Mouse (Mus musculus) heart, postnatal 10 days (tissue): ENCODE data around the gene Hapln4. TPM values are rescaled to one million over a fixed set of nuclear protein-coding genes. Genes with fewer than 3 reads are reported as not detected.

Source experiments
- DNase-seq, 2 experiments: peaks; one replicate each; pipeline ENCODE4 v3.0.0; 2021
- intact Hi-C: fragments of 180-260 bp; cut with DNase I; formaldehyde crosslinking; loops from one replicate; pipeline ENCODE4 v1.15.1; 2025
- total RNA-seq, 2 experiments: library from RNA; stranded (reverse); gene quantifications; 2 replicates each; pipeline ENCODE4 v1.2.3; 2021

Gene Hapln4
- total RNA-seq, 2 experiments from 2014 or later = not detected

DNA sequence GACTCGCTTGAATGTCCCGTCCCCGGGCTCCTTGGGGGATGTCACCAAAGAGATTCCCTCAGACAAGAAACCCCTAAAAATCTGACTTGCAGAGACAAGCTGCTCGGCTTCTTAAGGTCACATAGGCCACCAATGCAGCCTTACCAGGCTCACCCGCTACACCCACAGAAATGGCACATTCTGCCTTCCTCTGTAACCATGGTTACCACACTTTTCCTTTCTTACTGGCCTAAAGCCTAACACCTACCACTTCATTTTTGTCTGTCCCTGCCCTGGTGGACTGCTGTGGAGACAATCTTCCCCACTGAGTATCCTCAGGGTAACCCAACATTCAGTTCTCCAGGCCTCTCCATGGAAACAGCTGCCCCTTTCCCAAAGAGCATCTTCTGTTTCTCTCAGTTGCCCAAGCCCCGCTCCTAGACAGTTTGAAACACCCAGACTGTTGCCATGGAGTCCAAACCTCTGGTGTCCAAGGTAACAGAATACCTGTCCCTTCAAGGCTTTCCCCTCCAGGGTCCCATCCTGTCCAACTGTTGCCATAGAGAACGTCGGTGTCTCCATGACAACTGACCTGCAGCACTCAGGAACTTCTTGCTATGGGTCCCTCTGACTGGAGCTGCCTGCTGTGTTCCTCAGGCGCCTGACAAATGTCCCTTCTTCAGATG is 6.2 kb downstream of the Hapln4 start:
- no peak for DNase-seq
- intact Hi-C loops = loop anchor here (5.0 kb wide), 2 partner anchors 78 to 133 kb away; no protein-coding TSS in a partner anchor

DNA sequence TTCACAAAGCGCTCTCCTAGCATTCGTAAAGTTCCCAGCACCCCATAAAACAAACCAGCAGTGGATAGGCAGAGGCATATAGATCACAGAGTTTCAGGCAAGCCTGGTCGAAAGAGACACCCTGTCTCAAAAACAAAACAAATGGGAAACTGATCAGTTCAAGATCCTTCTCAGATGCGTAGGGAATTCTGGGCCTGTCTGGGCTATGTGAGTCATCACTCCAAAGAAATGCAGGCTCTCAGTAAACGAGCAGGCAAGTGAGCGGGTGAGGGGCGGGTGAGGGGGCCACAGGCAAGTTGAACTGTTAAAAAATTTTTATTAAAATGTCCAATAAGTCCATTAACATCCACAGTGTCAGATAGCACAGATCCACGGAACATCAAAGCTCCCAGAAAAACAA is 9.5 kb downstream of the Hapln4 start:
- intact Hi-C loops = no loop called here

DNA sequence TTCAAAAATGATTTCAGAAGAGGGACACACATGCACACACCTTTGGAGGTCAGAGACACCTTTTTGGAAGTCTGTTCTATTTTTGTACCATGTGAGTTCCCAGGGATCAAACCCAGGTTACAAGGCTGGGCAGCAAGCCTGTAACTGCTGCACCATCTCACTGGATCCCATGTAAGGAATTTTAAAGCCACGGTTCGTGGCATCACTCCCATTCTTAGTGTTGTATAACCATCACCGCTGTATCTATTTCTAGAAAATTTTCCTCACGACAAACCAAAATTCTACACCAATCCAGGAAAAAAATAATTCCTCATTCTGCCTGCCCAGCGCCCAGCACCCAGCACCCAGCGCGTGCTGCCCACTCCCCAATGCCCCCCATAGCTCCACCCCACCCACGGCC is 16.0 kb downstream of the Hapln4 start:
- intact Hi-C loops = no loop called here
- DNase-seq = no peak

More for the DNA sequence above, 9.5 kb downstream of the Hapln4 start:
- no peak for DNase-seq

DNA sequence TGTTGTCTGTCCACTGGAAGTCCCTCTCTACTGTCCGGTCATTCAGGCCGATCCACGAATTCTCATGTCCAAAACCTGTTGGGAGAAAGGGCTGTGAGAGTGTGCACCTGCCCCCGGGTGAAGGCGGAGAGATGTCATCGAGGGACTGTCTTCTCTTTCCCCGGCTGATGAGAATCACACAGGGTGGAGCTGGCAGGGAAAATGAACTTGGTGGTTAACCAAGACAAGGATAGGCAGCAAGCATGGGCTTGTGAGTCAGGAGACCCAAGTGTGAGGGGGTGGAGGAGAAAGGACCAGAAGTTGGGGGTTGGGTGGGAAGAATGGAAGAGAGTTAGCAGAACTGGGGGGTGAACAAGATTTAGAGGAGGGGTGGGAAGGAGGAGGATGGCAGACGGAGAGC is 17.0 kb downstream of the Hapln4 start:
- intact Hi-C loops = loop anchor here (5.0 kb wide), 1 partner anchor 122 kb away; no protein-coding TSS in a partner anchor

DNA sequence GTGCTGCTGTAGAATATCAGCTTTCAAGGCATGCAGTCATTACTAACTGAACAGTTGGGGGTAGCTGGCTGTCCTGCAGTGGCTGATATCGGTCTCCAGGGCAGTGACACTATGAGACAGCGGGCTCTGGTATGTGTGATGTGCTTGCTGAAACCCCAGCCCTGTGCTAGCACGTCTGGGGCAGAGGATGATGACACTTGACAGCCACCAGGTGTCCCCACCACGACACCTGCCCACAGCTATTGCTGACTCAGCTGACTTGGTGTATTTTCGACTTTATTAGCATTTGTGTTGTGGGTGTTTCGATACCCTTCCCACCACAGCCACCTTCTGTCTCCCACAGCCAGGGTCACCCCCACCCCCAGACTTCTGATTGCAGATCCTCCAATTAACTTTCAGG is 21.2 kb downstream of the Hapln4 start:
- intact Hi-C loops = loop anchor here (1.0 to 5.0 kb wide), 3 partner anchors 18 to 118 kb away; no protein-coding TSS in a partner anchor
- DNase-seq = peak; percentile 48 to 62

More for the DNA sequence above, 17.0 kb downstream of the Hapln4 start:
- no peak for DNase-seq

DNA sequence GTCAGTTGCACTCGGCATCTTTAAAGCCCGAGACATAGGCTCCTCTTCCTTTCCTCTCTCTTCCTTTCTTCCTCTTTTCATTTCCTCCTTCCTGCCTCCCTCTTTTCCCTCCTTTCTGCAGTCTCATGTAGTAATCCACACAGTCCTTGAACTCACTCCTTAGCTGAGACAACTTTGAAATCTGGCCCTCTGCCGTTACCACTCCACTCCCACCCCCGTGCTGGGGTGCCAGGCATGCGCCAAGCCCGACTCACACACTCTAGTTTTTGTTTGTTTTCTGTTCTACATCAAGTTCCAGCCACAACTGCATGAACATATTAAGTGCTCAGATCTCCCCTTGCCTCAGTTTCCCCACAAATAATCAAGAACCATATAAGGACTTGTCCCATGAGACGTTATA is 21.7 kb downstream of the Hapln4 start:
- intact Hi-C loops = loop anchor here (1.0 to 5.0 kb wide), 3 partner anchors 18 to 117 kb away; no protein-coding TSS in a partner anchor
- no peak for DNase-seq

DNA sequence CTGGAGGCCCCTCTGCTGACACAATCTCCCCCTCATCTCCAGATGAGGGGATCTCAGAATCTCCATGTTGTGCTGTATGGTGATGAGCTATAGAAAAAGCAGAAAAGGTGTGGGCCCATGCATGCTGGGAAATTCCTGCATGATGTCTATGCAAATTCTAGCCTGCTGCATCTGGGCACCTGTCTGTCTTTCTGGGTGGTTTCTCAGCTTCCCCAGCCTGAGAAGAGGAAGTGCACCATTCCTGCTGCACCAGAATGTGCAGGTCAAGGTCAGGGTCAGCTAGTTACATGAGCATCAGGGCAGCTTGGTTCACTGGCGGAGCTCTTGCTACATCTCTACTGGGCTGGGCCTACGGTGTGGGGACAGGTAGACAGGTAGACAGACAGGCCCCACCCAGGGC is 27.2 kb downstream of the Hapln4 start:
- intact Hi-C loops = no loop called here
- no peak for DNase-seq

DNA sequence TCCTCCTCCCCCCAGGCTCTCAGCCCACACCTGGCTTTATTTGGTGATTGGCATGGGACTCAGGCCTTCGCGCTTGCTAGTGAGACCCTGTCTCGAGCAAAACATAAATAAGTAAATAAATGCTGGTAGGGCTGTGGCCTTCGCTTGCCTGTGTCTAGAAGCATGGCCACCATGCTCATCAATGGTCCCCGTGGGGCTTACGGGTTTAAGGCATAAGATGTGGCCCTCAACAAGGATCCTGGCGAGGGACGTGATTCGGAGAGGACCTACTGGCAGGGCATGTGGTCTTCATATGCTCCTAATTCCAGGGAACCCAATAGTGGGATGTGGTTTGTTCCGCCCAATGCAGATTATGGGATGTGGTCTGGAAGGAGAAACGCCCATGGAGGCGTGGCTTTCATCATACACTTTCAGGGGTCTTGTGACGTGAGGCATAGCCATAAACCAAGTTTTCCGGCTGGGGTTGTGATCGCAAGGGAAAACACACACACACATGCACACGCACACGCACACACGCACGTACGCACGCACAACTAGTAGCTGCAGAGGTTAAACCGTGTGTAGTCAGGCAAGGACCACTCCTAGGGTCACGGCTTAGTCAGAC is 28.0 kb downstream of the Hapln4 start:
- DNase-seq = no peak
- intact Hi-C loops = no loop called here

DNA sequence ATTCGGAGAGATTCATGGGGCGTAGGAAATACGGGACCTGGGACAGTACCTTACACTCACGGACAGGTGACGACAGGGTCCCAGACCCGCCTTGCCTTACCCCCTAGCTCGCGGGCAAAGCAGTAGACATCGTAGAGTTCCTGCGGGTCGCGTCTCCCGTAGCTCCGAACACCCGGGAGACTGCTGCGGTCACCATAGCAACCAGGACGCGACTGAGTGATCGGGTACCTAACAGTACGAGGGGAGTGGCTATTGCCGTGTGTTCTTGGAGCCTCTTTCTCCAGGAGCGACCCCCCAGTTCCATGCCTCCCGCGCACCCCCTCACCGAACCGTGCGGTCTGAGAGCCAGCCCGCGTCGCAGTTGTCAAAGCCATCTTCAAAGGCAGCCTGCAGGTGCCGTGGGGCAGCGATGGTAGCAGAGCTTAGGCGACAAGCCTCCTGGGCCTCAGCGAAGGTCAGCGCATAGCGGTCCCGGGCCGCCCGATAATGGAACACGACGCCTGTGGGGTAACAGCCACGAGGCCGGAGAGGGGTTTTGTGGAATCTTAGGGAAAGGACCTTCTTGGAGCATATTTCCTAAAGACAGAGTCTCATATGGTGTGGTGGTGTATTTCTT is 29.3 kb downstream of the Hapln4 start:
- intact Hi-C loops = no loop called here

DNA sequence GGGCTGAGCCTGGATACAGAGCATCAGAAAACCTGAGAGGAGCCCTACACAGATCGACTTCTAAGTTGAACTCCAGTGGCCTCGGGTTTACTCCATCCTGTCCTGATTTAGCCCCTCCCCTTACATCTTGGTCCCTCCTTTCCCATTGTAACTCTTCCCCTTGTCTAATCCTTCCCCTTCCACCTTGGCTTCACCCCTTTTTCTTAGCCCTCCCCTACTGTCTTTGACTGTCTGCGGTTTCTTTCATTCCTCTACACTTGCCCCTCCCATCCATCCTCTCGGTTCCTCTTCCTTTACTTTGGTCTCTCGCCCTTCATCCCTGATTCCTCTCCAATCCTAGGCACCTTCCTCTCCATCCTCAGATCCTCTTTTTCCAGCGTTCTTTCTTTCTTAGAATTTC is 31.2 kb downstream of the Hapln4 start:
- intact Hi-C loops = no loop called here

More for the DNA sequence above, 29.3 kb downstream of the Hapln4 start:
- no peak for DNase-seq

DNA sequence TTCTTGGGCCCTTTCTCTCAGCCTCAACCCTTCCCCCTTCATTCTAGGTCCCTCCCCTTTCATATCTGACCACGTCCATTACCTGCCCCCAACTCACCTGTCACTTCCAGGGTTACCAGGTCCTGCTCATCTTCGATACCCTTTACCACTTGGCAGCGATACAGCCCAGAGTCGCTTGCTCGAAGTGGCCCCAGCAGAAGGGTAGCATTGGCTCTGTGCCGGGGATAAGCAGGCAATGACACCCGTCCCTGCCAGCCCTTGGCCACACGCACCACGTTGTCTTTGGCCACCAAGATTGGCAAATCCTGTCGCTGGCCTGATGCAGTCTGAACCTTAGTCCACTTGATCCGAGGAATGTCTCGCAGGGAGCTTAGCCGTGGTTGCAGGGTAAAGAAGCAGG is 31.6 kb downstream of the Hapln4 start:
- intact Hi-C loops = no loop called here
- no peak for DNase-seq

More for the DNA sequence above, 31.2 kb downstream of the Hapln4 start:
- DNase-seq = no peak

DNA sequence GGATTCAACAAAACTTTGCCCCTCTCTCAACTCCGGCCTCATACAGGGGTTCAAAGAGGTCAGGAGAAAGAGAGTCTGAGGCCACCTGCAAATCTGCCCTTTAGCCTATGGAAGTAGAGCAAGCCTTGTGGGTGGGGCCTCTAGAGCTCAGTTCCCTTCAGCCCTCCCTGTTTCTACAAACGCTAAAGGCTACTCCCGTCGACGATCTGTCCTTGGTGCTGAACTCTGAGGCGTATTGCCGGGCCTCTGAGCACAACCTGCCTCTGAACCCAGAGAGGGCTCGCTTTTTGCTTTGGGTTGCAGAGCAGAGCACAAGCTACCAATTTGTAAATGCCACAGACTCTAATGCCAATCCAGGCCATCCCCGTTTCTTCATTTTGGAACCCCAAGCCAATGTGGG is 34.4 kb downstream of the Hapln4 start:
- DNase-seq = peak; percentile 41 to 60
- intact Hi-C loops = no loop called here

DNA sequence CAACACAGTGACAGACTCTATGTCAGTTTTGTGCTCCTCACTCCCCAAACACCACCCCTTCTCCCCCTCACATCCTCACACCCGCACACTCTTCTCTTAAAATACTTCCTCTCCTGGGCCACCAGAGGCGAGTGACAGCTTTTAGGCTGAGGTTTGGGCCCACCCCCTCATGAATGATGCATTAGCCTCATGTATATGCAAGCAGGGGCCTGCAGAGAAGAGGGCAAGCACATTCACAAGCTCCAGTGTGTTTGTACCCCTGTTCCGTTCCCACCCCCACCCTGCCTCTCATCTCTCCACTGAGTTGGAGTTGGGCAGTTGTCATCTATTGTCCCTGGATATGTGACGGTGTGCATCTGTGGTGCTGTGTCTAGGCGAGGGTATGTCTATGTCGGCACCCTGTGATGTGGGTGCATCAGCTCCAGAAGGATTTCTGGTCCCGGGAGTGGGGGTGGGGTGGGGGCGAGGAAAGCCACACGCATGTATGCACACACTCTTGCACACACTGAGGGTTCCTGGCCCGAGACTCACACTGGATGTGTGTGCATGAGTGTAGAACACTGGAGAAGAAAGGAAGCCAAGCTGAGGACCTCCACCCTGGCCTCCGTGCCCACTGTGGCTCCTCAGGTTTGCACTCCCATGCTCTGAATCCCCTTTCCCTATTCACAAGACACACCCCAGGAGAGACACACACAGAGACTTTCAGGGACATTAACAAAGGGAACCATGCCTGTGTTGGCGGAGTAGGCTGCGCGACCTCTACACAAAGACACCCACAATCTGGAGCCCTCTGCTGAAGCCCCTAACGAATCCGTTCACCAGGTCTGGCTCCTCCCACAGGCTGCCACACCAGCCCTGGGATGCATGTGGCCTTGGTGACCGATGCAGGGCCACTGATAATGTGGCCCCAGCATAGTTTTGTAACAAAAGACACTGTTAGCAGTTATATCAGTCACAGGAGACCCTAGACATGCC is 35.8 kb downstream of the Hapln4 start:
- no peak for DNase-seq
- intact Hi-C loops = no loop called here

DNA sequence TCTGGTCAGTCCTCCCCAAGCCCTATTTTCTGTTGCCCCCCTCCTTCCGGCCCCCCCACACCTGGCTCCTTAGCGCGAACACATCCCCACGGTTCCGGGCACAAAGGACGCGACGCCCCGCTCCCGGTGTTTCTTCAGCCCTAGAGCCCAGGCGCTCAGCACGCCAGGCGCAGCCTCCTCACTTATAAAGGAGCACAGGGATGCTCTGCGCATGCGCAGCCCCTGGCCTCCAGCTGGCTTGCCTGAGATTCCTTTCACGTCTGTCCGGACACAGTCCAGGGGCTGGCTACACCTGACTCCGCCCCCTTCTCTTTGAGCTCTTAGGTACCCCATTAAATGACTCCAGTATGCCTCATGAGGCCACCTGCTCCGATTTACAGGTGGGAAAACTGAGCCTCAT is 37.4 kb downstream of the Hapln4 start, which contains the start of gene Ncan:
Ncan (minus strand) TSS at position 207 of the 400 bp plus-strand sequence.
- intact Hi-C loops = loop anchor here (5.0 kb wide), 1 partner anchor 203 kb away; no protein-coding TSS in a partner anchor
- DNase-seq = peak; percentile 40 to 56

DNA sequence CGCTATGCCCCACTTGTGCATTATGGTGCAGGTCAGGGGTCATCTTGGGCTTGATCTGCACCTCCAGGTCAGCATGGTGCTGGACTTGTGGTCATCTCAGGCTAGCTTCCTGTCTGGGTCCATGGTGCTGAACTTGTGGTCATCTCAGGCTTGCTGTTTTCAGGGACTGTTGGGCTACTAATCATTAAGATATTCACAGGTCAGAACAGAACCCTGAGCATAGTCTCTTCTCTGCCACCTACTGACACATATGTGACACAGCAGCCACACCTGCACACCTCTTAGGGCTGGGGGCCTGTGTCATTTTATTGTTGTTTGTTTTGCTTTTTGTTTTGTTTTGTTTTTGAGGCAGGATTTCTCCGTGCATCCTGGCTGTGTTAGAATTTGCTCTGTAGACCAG is 39.6 kb downstream of the Hapln4 start:
- intact Hi-C loops = loop anchor here (2.0 to 5.0 kb wide), 2 partner anchors 18 to 206 kb away; no protein-coding TSS in a partner anchor
- DNase-seq = no peak

DNA sequence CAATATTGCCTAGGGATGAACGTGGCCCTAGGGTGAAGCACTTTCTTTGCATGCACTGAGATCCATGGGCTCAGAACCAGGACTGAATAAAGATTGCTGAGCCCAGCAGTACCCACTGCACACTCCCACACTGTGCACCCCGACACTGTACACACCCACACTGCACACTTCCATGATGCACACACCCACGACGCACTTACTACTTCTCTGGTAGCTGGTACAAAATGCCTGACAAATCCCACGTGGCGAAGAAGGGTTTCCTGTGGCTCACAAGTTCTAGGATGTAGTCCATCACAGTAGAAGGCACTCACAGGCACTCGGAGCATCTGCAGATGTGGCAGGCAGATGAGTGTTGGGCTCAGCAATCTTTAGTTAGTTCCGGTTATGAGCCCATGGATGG is 41.7 kb downstream of the Hapln4 start:
- intact Hi-C loops = loop anchor here (5.0 kb wide), 2 partner anchors 78 to 208 kb away; no protein-coding TSS in a partner anchor
- DNase-seq = no peak

DNA sequence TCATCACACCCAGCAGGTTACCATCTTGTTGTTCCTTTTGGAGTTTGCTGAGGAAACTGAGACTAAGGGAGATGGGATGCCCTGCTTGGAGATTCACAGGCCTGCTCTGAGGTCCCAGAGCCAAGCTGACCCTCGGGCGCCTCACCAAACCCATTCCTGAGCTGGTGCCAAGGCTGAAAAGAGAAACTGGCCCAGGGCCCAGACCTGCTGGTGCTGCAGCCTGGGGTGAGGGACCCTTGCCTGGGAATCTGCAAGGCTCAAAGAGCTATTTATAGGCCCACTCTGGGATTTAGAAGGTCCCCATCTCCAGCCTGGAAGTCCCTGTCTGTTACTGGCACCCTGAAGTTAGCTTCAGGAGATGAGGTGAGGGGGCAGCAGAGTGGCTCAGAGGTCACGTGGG is 45.2 kb downstream of the Hapln4 start:
- intact Hi-C loops = loop anchor here (5.0 kb wide), 1 partner anchor 81 kb away; no protein-coding TSS in a partner anchor
- DNase-seq = peak; percentile 90 to 93

DNA sequence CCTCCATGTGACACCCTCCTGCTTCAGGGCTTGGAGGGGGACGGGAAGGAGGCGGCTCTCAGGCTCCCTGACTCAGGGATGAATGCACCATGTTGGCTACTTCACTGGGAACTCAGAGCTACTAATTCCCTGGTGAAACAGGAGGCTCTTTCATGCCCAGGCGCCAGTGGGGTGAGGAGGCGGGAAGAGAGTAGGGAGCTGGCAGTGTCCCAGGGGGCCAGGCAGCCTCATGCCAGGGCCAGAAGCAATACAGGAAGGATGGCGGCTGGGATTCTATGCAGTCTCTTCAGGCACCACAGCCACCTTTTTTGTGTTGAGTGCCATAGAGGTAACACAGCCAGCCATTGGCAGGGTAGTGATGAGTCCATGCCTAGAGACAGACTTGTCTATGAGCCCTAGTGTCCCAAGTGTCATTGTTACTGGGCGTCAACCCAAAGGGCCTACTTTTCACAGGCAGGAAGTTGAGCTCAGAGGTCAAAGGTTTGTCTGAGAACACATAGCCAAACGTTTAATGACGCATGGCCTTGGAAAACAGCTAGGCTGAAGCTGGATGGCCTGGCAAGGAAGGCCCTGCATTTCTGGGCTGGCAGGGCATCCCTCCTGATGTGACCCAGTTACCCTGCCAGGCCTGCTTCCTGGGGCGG is 46.2 kb downstream of the Hapln4 start:
- intact Hi-C loops = loop anchor here (5.0 kb wide), 1 partner anchor 82 kb away; no protein-coding TSS in a partner anchor
- DNase-seq = peak; percentile 47 to 63

DNA sequence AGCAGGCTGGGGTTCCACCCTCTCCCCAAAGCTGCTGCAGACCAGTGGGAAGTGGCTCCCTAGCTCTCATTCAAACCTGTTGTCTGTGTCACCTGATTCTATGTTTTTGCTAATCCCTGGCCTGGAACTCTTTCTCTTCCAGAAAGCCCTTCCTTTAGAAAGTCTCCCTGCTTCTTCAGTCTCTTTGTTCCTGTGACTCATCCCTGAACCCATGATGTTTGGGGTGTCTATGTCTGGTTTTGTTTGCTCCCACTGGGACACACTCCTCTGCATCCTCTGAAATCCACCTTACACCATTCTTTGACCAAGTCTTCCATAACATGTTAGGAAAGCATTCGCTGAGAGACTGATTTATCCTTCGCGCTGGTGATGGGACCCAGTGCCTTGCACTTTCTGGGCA is 46.8 kb downstream of the Hapln4 start:
- intact Hi-C loops = no loop called here
- no peak for DNase-seq
